Comparison of ENCODE assay signal across 11 mouse cellular contexts in the genomic region with DNA sequence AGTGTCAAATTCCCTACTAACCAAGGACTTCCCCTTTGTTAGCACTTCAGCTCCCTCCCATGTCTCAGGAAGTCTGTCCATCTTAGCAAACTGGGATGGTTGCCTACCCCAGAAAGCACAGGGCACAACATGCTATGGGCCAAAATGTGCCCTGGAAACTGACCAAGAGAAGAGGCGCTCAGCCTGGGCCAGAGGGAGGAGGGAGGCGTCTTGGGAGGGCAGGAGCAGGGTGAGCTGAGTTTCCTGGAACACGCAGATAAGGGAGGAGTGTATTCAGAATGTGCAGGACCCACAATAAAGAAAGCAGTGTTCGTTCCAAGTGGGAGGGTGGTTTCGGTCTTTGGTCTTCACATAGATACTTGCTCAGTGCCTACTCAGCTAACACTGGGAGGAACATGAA. TPM values are rescaled to one million over a fixed set of nuclear protein-coding genes. Genes with fewer than 3 reads are reported as not detected.
DNase-seq lines count a peak whose midpoint lies in the region; ATAC-seq and TF ChIP-seq lines count a peak whose summit lies in the region.
"Had no signal": no experiment of that assay in that cellular context is flagged by ENCODE, and none has a peak within 500 bp of the region (broad histone marks: within the 10 kb centered on the region; RNA-seq: fewer than 3 reads in every experiment).

No protein-coding gene starts in this region.

- no peak for TF ChIP-seq CTCF in kidney, adult 2 months (conservative IDR thresholded peaks at IDR 0.05; ENCODE audit: insufficient read depth, insufficient read length, low read depth, low read length)

- no peak overlapping the region for H3K27ac ChIP-seq in kidney, adult 2 months (ENCODE audit: insufficient read depth, low read depth, low read length)
- no peak overlapping the region for H3K27ac ChIP-seq in kidney, embryonic 16.5 days (ENCODE audit: low read length)
- 0 out of 2 replicates have a peak overlapping the region, but pooled peaks have one; percentile 24 for H3K27ac ChIP-seq in heart, embryonic 13.5 days (replicated peaks)
- H3K27ac ChIP-seq: forebrain, embryonic 10.5 days had no signal

- no peak overlapping the region for H3K4me2 ChIP-seq in kidney, embryonic 16.5 days (replicated peaks; ENCODE audit: low read depth, low read length)
- H3K4me2 ChIP-seq in heart, embryonic 13.5 days, result no peak overlapping the region

- H3K9me3 ChIP-seq in kidney, embryonic 16.5 days (ENCODE audit: low read length), result no peaks in the 10 kb centered on the region
- no peaks in the 10 kb centered on the region for H3K9me3 ChIP-seq in heart, embryonic 13.5 days
- H3K9me3 ChIP-seq: forebrain, embryonic 10.5 days; G1E had no signal

- H3K4me1 ChIP-seq in kidney, adult 2 months (ENCODE audit: control insufficient read depth, insufficient read depth, low read length), result peaks cover 8% of the 10 kb centered on the region; the same call in 1 of the 2 replicates
- peaks cover 6% of the 10 kb centered on the region for H3K4me1 ChIP-seq in kidney, embryonic 16.5 days (ENCODE audit: insufficient read depth, low read length)
- peaks cover 52% of the 10 kb centered on the region for H3K4me1 ChIP-seq in heart, embryonic 13.5 days

- WGBS in kidney, adult 2 months, result 48% methylated on average over 5 of the region's 5 CpGs
- 80% methylated on average over 5 of the region's 5 CpGs for WGBS in kidney, embryonic 16.5 days
- 45% methylated on average over 5 of the region's 5 CpGs for WGBS in heart, embryonic 13.5 days

- no peak overlapping the region for H3K4me3 ChIP-seq in kidney, adult 2 months (ENCODE audit: insufficient read depth, low read depth, low read length)
- H3K4me3 ChIP-seq in kidney, embryonic 16.5 days (ENCODE audit: low read length), result no peak overlapping the region
- H3K4me3 ChIP-seq in heart, embryonic 13.5 days, result no peak overlapping the region
- H3K4me3 ChIP-seq: forebrain, embryonic 10.5 days had no signal

- no peak for TF ChIP-seq POLR2A in kidney, adult 2 months (IDR thresholded peaks at IDR 0.05; ENCODE audit: low read depth, low read length)

- no peaks in the 10 kb centered on the region for H3K36me3 ChIP-seq in kidney, adult 2 months (ENCODE audit: control insufficient read depth, insufficient read depth, low read length)
- peaks cover 48% of the 10 kb centered on the region for H3K36me3 ChIP-seq in kidney, embryonic 16.5 days (ENCODE audit: insufficient read depth, low read length)
- peaks cover 83% of the 10 kb centered on the region for H3K36me3 ChIP-seq in heart, embryonic 13.5 days

- ATAC-seq in kidney, embryonic 16.5 days (ENCODE audit: low FRiP score, low TSS enrichment), result no peak
- ATAC-seq in heart, embryonic 13.5 days (ENCODE audit: extremely low read depth, insufficient number of reproducible peaks, low FRiP score, low TSS enrichment), result no peak
- ATAC-seq in frontal cortex, adult (ENCODE audit: low TSS enrichment), result no peak

- DNase-seq in kidney, adult 2 months, result peak; percentile 68
- DNase-seq in cerebellum, postnatal 25 days, result peak; percentile 53 to 64
- peak; percentile 34 for DNase-seq in ovary, postnatal 14 days (ENCODE audit: low spot score)
- no peak for DNase-seq in thymus, postnatal 0 days (ENCODE audit: low spot score)
- DNase-seq: kidney, postnatal 4 days; thymus, postnatal 25 days had no signal

- no peak overlapping the region for H3K9ac ChIP-seq in kidney, embryonic 16.5 days (replicated peaks; ENCODE audit: low read length)
- H3K9ac ChIP-seq in heart, embryonic 13.5 days, result no peak overlapping the region

- no peaks in the 10 kb centered on the region for H3K27me3 ChIP-seq in kidney, adult 2 months (replicated peaks; ENCODE audit: control insufficient read depth, insufficient read depth, low read length)
- no peaks in the 10 kb centered on the region for H3K27me3 ChIP-seq in kidney, embryonic 16.5 days (ENCODE audit: insufficient read depth, low read length)
- no peaks in the 10 kb centered on the region for H3K27me3 ChIP-seq in heart, embryonic 13.5 days (replicated peaks)

RNA-seq across cellular contexts. Expression of a gene that starts 5.3 kb away (rescaled TPM):
- 62.4 and 70.4 TPM in 2 replicates for polyA plus RNA-seq in kidney, adult 2 months (2012; rRNA removed)
- 54.6 and 57.2 TPM in 2 replicates for polyA plus RNA-seq in kidney, embryonic 16.5 days (2015; fragmentation: Nextera tagmentation; extraction: Ambion mirVana)
- polyA plus RNA-seq in heart, embryonic 13.5 days (2015; fragmentation: Nextera tagmentation; extraction: Ambion mirVana), result 74.2 and 80.9 TPM in 2 replicates
- polyA plus RNA-seq in thymus, postnatal 0 days (2015; fragmentation: Nextera tagmentation; extraction: Ambion mirVana), result 20.9 and 21.6 TPM in 2 replicates

RNA-seq across cellular contexts. Expression of a gene that starts 10.0 kb away (rescaled TPM):
- polyA plus RNA-seq in kidney, adult 2 months (2012; rRNA removed), result 6.2 and 12.2 TPM in 2 replicates
- 19.0 and 19.8 TPM in 2 replicates for polyA plus RNA-seq in kidney, embryonic 16.5 days (2015; fragmentation: Nextera tagmentation; extraction: Ambion mirVana)
- 11.4 and 12.8 TPM in 2 replicates for polyA plus RNA-seq in heart, embryonic 13.5 days (2015; fragmentation: Nextera tagmentation; extraction: Ambion mirVana)
- 15.5 and 17.7 TPM in 2 replicates for polyA plus RNA-seq in thymus, postnatal 0 days (2015; fragmentation: Nextera tagmentation; extraction: Ambion mirVana)

RNA-seq across cellular contexts. Expression of a gene that starts 13.5 kb away (rescaled TPM):
- polyA plus RNA-seq in kidney, adult 2 months (2012; rRNA removed), result 166 and 187 TPM in 2 replicates
- polyA plus RNA-seq in kidney, embryonic 16.5 days (2015; fragmentation: Nextera tagmentation; extraction: Ambion mirVana), result 93.4 and 101 TPM in 2 replicates
- 51.5 and 52.4 TPM in 2 replicates for polyA plus RNA-seq in heart, embryonic 13.5 days (2015; fragmentation: Nextera tagmentation; extraction: Ambion mirVana)
- 58.4 and 65.2 TPM in 2 replicates for polyA plus RNA-seq in thymus, postnatal 0 days (2015; fragmentation: Nextera tagmentation; extraction: Ambion mirVana)

RNA-seq across cellular contexts. Expression of a gene that starts 26.2 kb away (rescaled TPM):
- 757 and 763 TPM in 2 replicates for polyA plus RNA-seq in kidney, adult 2 months (2012; rRNA removed)
- 670 and 691 TPM in 2 replicates for polyA plus RNA-seq in kidney, embryonic 16.5 days (2015; fragmentation: Nextera tagmentation; extraction: Ambion mirVana)
- polyA plus RNA-seq in heart, embryonic 13.5 days (2015; fragmentation: Nextera tagmentation; extraction: Ambion mirVana), result 1,286 and 1,445 TPM in 2 replicates
- 862 and 907 TPM in 2 replicates for polyA plus RNA-seq in thymus, postnatal 0 days (2015; fragmentation: Nextera tagmentation; extraction: Ambion mirVana)

RNA-seq across cellular contexts. Expression of a gene that starts 42.0 kb away (rescaled TPM):
- polyA plus RNA-seq in kidney, adult 2 months (2012; rRNA removed), result 26.2 and 26.9 TPM in 2 replicates
- 18.3 and 22.7 TPM in 2 replicates for polyA plus RNA-seq in kidney, embryonic 16.5 days (2015; fragmentation: Nextera tagmentation; extraction: Ambion mirVana)
- 14.6 and 17.1 TPM in 2 replicates for polyA plus RNA-seq in heart, embryonic 13.5 days (2015; fragmentation: Nextera tagmentation; extraction: Ambion mirVana)
- 11.1 and 13.9 TPM in 2 replicates for polyA plus RNA-seq in thymus, postnatal 0 days (2015; fragmentation: Nextera tagmentation; extraction: Ambion mirVana)
